Mouse (Mus musculus) right cerebral cortex, postnatal 14 days (tissue): Measurements from ENCODE around the gene Eif3i.

Experiments
- DNase-seq: peaks from one replicate; pipeline ENCODE4 v3.0.0; 2022

Gene Eif3i

GRCm38 (mm10) chr4:129618786-129619691 is 18.6 kb upstream of the Eif3i start, which contains the start of gene Iqcc:
Gene Iqcc, minus strand, starts transcription at chr4:129619099.
- peak; percentile 97 for DNase-seq

DNA sequence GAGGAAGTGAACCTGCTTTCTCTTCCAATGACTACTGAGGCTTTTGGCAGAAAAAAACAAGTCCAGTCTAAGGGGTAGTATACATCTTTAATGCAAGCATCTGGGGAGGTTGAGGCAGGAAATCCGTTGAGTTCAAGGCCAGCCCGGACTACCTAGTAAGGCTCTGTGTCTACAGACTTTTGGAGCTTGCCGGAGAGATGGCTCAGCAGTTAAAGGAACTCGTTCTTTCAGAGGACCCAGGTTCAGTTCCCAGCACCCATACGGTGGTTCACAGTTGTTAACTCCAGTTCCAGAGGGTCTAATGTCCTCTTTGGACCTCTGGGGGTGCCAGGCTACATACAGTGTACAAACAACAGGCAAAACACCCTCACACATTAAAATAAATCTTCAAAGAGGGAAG is 17.6 kb upstream of the Eif3i start:
- no peak for DNase-seq

DNA sequence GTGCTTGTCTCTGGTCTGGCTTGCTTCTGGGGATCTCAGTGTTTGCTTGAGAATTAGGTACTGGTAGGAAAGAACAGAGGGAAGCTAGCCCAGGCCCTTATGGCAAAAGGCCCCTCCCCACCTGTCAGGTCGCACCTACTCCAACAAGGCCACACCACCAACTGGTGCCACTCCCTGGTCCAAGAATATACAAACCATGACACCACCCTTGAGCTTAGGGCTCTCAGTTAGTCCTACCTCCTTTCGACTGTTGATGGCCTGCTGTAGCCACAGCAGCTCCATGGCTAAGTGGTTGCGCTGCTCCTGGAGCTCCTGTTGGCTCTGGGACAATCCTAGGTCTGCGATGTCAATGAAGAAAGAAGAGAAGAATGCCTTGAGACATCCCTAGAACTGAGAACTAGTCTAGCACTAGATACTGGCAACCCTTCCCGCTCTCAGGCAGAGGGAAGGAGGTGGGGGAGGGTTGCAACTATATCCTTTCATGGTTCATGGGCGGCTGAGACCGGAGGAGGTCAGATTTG is 16.7 kb upstream of the Eif3i start:
- DNase-seq = no peak

DNA sequence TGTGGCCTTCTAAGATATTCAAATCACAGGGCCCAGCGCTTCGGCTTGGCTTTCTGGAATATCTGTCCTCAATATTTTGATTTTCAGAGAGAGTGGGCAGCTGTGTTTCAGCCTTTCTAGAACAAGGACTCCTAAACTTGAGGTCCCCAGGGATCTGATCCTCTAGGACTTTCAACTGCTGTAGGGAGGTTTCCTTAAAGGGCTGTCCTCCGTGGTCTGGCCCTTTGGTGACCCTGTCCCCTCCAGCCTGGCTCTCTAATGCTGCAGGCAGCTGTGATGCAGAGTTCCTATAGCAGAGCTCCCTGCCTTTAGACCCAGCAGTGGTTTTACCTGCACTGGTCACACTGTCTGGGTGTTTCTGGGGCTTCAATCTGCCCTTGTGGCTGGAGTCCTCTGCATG is 16.2 kb upstream of the Eif3i start:
- DNase-seq = no peak

DNA sequence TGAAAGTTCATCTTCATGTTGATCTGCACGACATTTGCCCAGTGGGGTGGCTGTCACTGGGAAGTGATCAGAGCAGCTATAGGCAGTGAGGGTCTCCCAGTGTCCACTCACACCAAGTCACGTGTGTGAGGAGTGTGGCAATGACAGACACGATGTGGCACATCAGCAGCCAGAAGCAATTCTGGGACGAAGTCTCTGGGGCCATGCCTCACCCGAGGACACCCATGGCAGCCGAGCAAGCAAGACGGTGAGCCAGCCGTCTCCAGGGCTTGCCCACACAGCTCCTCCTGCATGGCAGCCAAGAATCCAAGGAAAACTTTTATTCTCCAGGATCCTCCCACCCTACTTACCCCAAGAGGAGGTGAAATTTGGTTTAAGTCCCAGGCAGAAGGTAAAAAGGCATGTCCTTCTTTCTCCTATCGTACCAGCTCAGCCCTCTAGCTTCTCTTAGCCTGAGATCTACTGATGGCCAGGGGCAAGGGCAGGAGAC is 15.4 kb upstream of the Eif3i start:
- DNase-seq = no peak

DNA sequence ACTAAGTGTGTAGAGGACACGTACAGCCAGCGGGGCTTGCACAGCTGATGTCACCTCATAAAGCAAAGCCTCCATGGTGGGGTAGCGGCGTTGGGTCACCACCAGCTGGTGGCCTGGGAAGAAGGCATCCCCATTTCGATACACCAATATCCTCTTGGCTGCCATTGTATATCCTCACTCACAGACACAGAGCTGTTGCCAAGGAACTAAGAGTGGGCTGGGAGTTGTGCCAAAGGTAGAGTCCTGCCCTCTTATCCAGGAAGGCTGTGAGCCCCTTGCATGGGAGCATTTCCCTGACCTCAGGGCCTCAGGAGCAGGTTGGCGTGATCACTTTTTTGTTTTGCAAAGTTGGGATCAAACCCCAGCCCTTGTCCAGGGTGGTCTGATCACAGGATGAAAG is 13.6 kb upstream of the Eif3i start, which contains the start of gene Dcdc2b:
Gene Dcdc2b (minus strand): TSS at position 165 of the 400 bp plus-strand sequence.
- DNase-seq = no peak

- no peak for DNase-seq
Observed at GRCm38 (mm10) chr4:129610472-129610871, 10.0 kb upstream of the Eif3i start.

DNA sequence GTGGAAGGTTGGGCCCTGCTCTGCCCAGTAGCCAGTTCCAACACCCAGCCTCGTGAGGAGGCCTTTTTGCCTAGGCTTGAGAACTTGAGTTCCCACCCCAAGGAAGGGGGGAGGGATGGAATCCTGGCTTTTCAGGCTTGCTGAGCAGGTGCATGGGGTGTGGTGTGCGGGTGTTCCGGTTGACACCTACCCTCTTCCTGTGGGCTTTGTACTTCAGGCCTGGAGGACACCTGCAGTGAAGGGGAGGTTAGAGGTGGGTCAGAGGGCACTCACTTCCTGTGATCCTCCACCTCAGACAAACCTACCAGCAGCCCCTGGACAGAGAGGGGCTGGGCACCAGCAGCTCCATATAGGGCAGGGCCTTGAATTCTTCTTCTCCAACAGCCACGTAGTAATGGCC is 9.6 kb upstream of the Eif3i start:
- no peak for DNase-seq

DNA sequence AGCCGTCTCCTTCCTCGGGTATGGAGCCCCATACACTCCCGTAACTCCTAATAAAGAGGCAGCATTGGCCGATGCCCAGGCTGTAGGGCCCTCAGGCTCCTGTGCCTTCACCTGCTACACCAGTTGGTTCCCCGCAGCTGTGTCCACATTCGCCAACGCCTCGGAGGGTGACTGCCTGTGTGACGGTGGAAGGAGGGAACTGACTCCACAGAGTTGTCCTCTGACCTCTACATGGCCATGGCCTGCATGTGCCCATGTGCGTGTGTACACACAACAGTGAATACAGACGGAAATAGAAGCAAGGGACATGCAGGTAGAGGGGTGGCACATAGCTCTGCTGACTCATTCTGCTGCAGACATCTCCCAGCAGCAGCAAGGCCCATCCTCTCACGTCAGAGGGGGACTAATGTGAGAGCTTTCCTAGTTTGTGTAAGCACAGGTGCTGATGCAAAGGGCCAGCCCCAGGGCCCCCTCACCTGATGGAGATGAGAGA is 8.7 kb upstream of the Eif3i start:
- DNase-seq = no peak

- DNase-seq = peak; percentile 86
Observed at GRCm38 (mm10) chr4:129608426-129609025, 8.1 kb upstream of the Eif3i start.

DNA sequence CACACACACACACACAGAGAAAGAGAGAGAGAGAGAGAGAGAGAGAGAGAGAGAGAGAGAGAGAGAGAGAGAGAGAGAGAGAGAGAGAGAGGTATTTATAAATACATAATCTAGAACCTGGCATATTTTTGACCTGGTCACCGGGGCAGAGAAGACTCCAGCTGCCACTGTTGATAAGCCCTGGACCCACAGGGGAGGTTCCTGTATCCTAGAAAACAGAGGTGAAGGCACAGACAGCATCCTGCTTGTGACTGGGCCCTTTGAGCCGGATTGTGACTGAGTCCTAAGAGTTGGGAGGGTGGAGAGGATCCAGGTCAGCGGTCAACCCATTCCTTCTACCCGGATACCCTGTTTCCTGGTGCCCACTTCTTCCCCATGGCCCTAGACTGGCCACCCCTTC is 11.6 kb downstream of the Eif3i start:
- DNase-seq = no peak

DNA sequence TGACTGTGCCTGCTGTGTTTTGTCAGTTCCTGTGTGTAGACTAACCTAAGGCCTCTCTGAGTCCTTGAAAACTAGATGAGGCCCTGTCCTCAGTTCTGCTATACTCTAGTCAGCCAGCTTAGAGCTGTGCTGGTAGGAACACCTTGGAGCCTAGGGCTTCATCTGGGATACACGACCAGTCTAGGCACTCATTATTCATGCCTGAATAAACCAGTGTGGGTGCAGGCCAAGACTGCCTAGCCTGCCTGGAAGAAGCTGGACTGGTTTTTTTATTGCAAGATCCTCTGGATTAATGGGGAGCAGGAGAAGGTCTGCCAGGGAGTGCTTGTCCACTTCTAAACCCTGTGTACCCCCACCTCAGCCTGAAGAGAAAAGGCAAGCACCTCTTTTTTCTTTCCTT is 13.5 kb downstream of the Eif3i start:
- no peak for DNase-seq

- DNase-seq = no peak
Observed at GRCm38 (mm10) chr4:129585773-129586172, 14.7 kb downstream of the Eif3i start.

- peak; percentile 87 for DNase-seq
Observed at GRCm38 (mm10) chr4:129584884-129585608, 15.4 kb downstream of the Eif3i start.

DNA sequence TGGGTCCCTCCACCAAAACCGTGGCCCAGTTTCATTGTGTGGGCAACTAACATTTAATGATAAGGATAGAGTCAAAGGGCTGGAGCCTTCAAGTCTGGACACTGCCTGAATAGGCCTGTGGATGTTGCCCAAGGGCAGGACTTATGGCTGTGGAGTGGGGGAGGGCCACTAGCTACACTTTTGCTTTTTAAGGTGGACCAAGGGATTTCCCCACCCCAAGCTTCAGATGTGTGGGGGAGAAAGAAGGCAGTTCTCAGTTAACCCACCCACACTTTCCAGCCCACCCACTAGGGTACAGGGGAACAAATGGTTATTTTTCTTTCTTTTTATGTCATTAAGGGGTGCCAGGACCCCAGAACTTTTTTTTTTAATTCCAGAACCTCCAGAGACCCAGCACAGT is 16.1 kb downstream of the Eif3i start:
- DNase-seq = no peak

- no peak for DNase-seq
Observed at GRCm38 (mm10) chr4:129582251-129582650, 18.2 kb downstream of the Eif3i start.

GRCm38 (mm10) chr4:129580347-129580746 is 20.1 kb downstream of the Eif3i start:
- no peak for DNase-seq

GRCm38 (mm10) chr4:129578466-129578865 is 22.0 kb downstream of the Eif3i start, which contains the start of gene Fam167b:
Gene Fam167b, minus strand, starts transcription at chr4:129578549.
- DNase-seq = no peak

- no peak for DNase-seq
Observed at GRCm38 (mm10) chr4:129577688-129578087, 22.8 kb downstream of the Eif3i start.

DNA sequence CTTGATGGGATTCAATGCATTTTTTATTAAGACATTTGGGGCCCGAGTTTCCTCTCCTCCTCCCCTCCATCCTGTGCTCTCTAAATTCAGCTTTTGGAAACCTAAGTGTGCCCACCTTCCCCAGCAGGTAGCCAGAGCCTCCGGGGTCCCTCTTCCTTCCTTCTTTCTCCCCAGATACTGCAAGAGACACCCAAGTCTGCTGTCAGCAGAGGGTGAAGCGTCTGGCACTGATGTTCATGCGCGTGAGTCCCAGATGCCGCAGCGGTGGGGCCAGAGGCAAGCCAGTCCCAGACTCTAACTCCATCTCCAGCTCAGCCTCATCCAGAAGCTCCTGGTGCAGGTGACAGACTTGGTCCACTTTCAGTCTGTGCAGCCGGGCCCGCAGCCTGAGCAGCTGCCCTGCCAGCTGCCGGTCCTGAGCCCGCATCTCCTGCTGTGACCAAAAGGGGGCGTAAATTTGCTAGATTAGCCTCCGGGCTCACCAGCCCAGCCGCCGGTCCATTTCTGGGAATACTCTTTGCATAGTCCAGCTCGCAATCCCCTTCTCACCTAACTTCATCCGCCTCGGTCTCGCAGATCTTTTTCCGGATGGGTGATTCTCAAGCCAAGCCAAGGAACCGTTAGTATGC is 23.5 kb downstream of the Eif3i start:
- peak; percentile 68 for DNase-seq

DNA sequence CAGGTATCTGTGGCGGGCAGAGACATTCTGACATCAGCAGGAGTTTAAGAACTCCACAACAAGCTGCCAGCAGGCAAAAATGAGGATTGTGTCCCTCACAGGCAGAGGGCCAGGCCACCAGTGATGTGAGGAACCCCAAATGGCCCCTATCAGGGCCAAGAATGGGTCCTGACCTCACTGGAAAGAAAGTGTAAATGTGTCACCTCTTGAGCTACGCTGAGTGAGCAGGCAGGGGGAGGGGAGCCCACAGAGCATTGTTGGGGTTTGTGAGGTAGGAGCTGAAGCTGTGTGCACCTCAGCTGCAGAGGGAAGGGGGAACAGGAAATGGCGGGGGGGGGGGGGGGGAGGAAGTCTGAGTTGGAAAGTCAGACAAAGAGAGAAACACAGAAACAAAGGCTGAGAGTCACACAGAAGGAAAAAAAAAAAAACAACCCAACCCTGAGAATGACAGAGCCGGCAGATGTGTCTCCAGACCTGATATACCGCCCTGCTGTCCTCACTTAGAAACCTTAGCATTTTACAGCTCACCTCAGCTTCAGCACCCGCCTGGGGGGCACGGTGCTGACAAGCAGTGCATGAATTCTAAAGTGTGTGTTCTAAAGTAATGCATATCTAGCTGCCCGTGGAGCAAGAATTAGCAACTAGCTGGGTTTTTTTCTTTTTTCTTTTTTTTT is 25.1 kb downstream of the Eif3i start:
- no peak for DNase-seq

DNA sequence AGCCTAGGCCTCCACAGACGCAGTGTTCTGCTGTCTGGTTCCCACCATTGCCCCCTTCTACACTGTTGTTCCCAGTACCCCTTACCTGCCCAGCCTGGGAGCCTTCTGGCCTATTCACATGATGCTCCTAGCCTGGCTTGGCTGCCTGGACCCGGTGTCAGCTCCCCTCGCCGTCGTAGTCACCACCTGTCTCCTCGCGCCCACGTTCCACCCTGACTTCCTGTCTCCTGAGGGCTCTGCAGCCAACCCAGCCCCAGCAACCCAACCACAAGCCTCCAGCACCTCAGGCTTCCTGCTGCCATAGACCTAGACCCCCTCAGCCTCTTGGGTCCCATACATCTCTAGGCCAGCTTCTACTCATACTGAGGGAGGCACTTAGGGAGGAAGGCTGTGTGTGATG is 27.0 kb downstream of the Eif3i start, which contains the start of gene Lck:
Gene Lck (minus strand): TSS at position 212 of the 400 bp plus-strand sequence.
- DNase-seq = no peak
